Mouse (Mus musculus) lung, adult 2 months (tissue): ENCODE data around the gene Cnksr3. TPM values are rescaled to one million over a fixed set of nuclear protein-coding genes. Genes with fewer than 3 reads are reported as not detected.

Experiments
- DNase-seq: peaks from one replicate; pipeline ENCODE4 v3.0.0; 2022
- H3K4me1 ChIP-seq: fragments of 200-500 bp; 2 replicates; pipeline ENCODE4 v1.6.1; 2011; ENCODE audit warnings: low read length; ENCODE audit not compliant: control insufficient read depth, insufficient read depth
- H3K4me3 ChIP-seq: fragments of 200-500 bp; replicated peaks from 2 replicates; pipeline ENCODE3; 2011; ENCODE audit warnings: low read depth, mild to moderate bottlenecking, control low read depth, low read length; ENCODE audit errors: extremely low read depth
- CTCF ChIP-seq: fragments of 200-500 bp; IDR thresholded peaks from 2 replicates; pipeline ENCODE4 v1.5.1; 2011; ENCODE audit warnings: mild to moderate bottlenecking, low read length, control low read depth; ENCODE audit not compliant: insufficient read depth
- POLR2A ChIP-seq: fragments of 200-500 bp; IDR thresholded peaks from 2 replicates; pipeline ENCODE4 v1.6.1; 2011; ENCODE audit warnings: low read depth, mild to moderate bottlenecking, control low read depth, low read length, borderline replicate concordance; ENCODE audit errors: extremely low read depth
- whole genome bisulfite sequencing: fragments of 180-500 bp; shearing (Covaris S2); methylation state at CpG from one replicate; pipeline ENCODE4 v1.1.7; 2018; 5-methylcytosine and 5-hydroxymethylcytosine counted together
- polyA plus RNA-seq: library from polyadenylated mRNA; depleted of rRNA; stranded (reverse); fragments of >200 nt; gene quantifications from 2 replicates; pipeline ENCODE4 v1.2.3, GENCODE M21; 2012

The Cnksr3 gene
- polyA plus RNA-seq, 1 experiment = 9.7 TPM

- peak; percentile 84 for DNase-seq
- under 1% methylated on average over 41 of the region's 41 CpGs for WGBS
- H3K4me1 ChIP-seq = peaks cover 20% of the 10 kb centered on the region
- TF ChIP-seq POLR2A = no peak
- peak; percentile 52 for TF ChIP-seq CTCF
- peak overlapping the region; percentile 85 for H3K4me3 ChIP-seq
Observed at GRCm38 (mm10) chr10:7210991-7211695, 894 bp downstream of the Cnksr3 start.

- peak overlapping the region; percentile 9 for H3K4me3 ChIP-seq
- TF ChIP-seq POLR2A (no peak), CTCF (no peak)
- peaks cover 23% of the 10 kb centered on the region for H3K4me1 ChIP-seq
- 56% methylated on average over 5 of the region's 5 CpGs for WGBS
- no peak for DNase-seq
Observed at GRCm38 (mm10) chr10:7209691-7210455, 2.2 kb downstream of the Cnksr3 start.

- peaks cover 23% of the 10 kb centered on the region for H3K4me1 ChIP-seq
- no peak overlapping the region for H3K4me3 ChIP-seq
- no peak for TF ChIP-seq CTCF
- TF ChIP-seq POLR2A = no peak
- WGBS = 77% methylated on average over 10 of the region's 10 CpGs
- no peak for DNase-seq
Observed at GRCm38 (mm10) chr10:7208859-7209441, 3.1 kb downstream of the Cnksr3 start.

DNA sequence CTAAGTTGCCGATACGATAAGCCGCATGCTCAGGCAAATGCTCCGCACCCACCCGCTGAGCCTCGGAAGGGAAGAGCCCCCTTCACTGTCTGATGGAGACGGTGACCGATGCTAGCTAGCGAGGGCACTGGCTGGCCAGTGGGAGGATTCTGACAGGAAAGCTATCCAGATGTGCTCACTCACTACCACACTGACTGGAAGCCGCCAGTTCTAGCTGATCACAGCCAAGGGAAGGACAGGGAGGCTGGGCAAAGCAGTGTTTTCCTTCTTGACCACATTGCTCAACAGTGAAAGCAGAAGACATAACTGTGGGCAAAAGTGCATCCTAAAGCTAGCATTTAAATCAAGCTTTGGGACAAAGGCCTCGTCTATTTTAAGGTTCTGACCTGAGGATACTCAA lies 4.7 kb downstream of the Cnksr3 start:
- peaks cover 17% of the 10 kb centered on the region for H3K4me1 ChIP-seq
- no peak for DNase-seq
- no peak for TF ChIP-seq POLR2A
- 76% methylated on average over 11 of the region's 11 CpGs for WGBS
- no peak overlapping the region for H3K4me3 ChIP-seq

DNA sequence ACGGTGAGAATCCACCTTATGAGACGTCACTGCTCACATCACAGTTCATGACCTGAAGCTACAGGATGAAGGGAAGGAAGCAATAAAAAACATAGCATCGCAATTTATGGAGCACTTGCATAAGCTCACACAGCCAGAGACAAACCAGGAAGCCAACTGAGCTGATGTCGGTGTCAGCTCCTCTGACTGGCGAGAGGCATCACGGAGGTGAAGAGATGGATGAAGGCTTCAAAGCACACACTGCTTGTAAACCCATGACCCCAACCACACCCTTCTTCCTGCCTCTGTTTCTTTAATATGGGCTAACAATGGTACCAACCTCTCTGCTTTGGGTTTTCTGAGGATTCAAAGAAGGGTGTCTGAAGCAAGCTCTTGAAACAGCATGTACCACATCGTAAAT lies 5.5 kb downstream of the Cnksr3 start:
- no peak for DNase-seq
- WGBS = 65% methylated on average over 7 of the region's 7 CpGs
- Histone ChIP-seq H3K4me1 (peaks cover 17% of the 10 kb centered on the region), H3K4me3 (no peak overlapping the region)
- TF ChIP-seq POLR2A (no peak), CTCF (no peak)

DNA sequence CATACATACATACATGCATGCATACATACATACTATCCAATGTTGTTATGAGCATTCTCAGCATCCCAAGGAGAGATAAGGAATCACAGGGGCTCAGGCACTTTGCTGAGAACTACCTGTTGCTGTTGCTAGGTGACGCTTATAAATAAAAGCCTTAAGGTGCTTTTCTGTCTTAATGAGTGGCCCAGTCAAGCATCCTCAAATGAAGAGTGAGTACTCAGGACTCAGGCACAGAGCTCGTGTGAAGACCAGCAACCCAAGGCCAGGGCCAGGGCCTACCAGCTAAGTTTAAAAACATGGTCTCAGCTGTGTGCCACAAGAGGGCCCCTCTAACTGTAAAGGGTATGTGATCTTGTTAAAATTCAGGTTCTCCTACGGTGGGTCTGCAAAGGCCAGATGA lies 6.5 kb downstream of the Cnksr3 start:
- 79% methylated on average over 3 of the region's 3 CpGs for WGBS
- Histone ChIP-seq H3K4me3 (no peak overlapping the region), H3K4me1 (peaks cover 17% of the 10 kb centered on the region)
- DNase-seq = no peak
- TF ChIP-seq CTCF = no peak
- TF ChIP-seq POLR2A = no peak

- H3K4me1 ChIP-seq = peaks cover 12% of the 10 kb centered on the region
- 62% methylated on average over 3 of the region's 3 CpGs for WGBS
- no peak overlapping the region for H3K4me3 ChIP-seq
- TF ChIP-seq POLR2A (no peak), CTCF (no peak)
- DNase-seq = no peak
Observed at GRCm38 (mm10) chr10:7204953-7205352, 7.1 kb downstream of the Cnksr3 start.

DNA sequence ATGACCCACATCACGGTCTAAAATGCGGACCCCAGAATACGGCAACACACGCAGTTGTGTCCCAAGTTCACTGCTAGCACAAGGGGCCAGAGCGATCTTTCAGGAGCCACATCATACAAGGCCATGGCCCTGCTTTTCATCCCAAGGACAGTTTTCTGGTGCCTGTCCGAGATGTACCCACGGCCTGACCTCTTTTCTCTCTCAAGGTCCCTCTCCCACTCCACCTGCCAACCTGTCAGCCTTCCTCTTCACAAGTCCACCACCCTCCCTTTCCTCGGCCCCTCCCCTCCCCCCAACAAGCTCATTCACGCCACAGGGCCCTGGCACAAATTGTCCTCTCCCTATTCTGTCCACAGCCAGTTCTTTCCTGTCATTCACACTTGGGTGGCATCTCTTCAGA lies 9.5 kb downstream of the Cnksr3 start:
- DNase-seq = no peak
- Histone ChIP-seq H3K4me3 (no peak overlapping the region), H3K4me1 (peaks cover 9% of the 10 kb centered on the region)
- WGBS = 89% methylated on average over 9 of the region's 9 CpGs
- TF ChIP-seq CTCF = no peak
- TF ChIP-seq POLR2A = no peak

- TF ChIP-seq CTCF (no peak), POLR2A (no peak)
- no peak for DNase-seq
- H3K4me3 ChIP-seq = no peak overlapping the region
- WGBS = 90% methylated on average over 7 of the region's 7 CpGs
- peaks cover 10% of the 10 kb centered on the region; the same call in 1 of the 2 replicates for H3K4me1 ChIP-seq
Observed at GRCm38 (mm10) chr10:7200665-7201064, 11.4 kb downstream of the Cnksr3 start.
